Mouse (Mus musculus): ENCODE measurements around the gene Trpv5. TPM values are rescaled to one million over a fixed set of nuclear protein-coding genes. Genes with fewer than 3 reads are reported as not detected.

Gene Trpv5
- total and polyA plus RNA-seq, 3 experiments: not detected

DNA sequence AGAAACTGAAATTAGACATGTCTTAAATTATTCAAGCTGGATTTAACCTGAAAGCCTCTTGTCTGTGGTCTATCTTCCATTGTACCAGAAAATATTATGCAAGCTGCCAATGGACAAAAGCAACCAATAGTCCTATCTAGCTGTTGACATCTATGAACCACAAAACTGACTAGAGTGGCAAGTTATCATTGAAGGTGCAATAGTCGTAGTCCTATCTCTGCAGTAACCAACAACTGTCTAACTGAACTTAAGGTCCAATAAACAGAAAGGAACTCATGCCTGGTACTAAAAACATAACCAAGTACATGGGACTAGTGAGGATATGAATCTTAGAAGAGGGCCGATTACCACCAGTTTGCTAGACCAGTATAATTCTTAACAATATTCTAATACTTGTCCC lies 4.0 kb downstream of the Trpv5 start:
- Histone ChIP-seq H3K4me1 (ENCODE audit: control insufficient read depth in 1 of 2, insufficient read depth in 2 of 2) (no peaks in the 10 kb centered on the region), H3K27me3 (replicated peaks) (no peaks in the 10 kb centered on the region), H3K4me3 (replicated peaks in 1 of 3; ENCODE audit: low read depth in 2 of 3, low read length in 2 of 3, poor library complexity in 1 of 3) (no peak overlapping the region), H3K9me3 (replicated peaks; ENCODE audit: low read length) (no peaks in the 10 kb centered on the region), H3K36me3 (replicated peaks in 1 of 2; ENCODE audit: control insufficient read depth in 1 of 2, insufficient read depth in 1 of 2, low read length in 1 of 2) (no peaks in the 10 kb centered on the region), H3K4me2 (ENCODE audit: insufficient read depth, low read depth, poor library complexity, severe bottlenecking) (no peak overlapping the region), H3K79me2 (replicated peaks; ENCODE audit: control insufficient read depth, extremely low read depth, insufficient read depth, poor library complexity, severe bottlenecking) (no peaks in the 10 kb centered on the region), H3K9ac (ENCODE audit: insufficient read depth, low read depth) (no peak overlapping the region), H3K27ac (ENCODE audit: insufficient read depth, low read depth) (no peak overlapping the region)
- in situ Hi-C loops (cut with MboI; ENCODE audit: low pct_ligation_motif_present, low pct_unique_long_range_greater_than_20kb, low sequenced_read_pairs): no loop called here
- no peak for TF ChIP-seq MEF2A (IDR thresholded peaks at IDR 0.05; ENCODE audit: borderline replicate concordance, low read depth, low read length)
- TF ChIP-seq ETS1 (conservative IDR thresholded peaks at IDR 0.05; ENCODE audit: low read depth, low read length): no peak
- TF ChIP-seq JUND (conservative IDR thresholded peaks at IDR 0.05; ENCODE audit: low read depth, low read length): no peak
- TF ChIP-seq JUN (IDR thresholded peaks at IDR 0.05; ENCODE audit: insufficient read depth, low read depth, low read length): no peak
- no peak for TF ChIP-seq ZMIZ1 (IDR thresholded peaks at IDR 0.05; ENCODE audit: low read depth, low read length)
- TF ChIP-seq POLR2A (IDR thresholded peaks at IDR 0.05; ENCODE audit: low read depth, low read length): no peak
- TF ChIP-seq ELF1 (IDR thresholded peaks at IDR 0.05; ENCODE audit: low read depth, low read length): no peak
- TF ChIP-seq GABPA (IDR thresholded peaks at IDR 0.05; ENCODE audit: insufficient replicate concordance, low read depth, low read length): no peak
- no peak for TF ChIP-seq SMC3 (IDR thresholded peaks at IDR 0.05; ENCODE audit: low read depth, low read length)
- no peak for TF ChIP-seq UBTF (IDR thresholded peaks at IDR 0.05; ENCODE audit: low read depth, low read length)
- no peak for TF ChIP-seq ZNF384 (IDR thresholded peaks at IDR 0.05; ENCODE audit: low read depth, low read length)
- TF ChIP-seq E2F4 (IDR thresholded peaks at IDR 0.05; ENCODE audit: insufficient replicate concordance, low read depth, low read length): no peak
- TF ChIP-seq ZKSCAN1 (IDR thresholded peaks at IDR 0.05; ENCODE audit: borderline replicate concordance, low read depth, low read length): no peak
- no peak for TF ChIP-seq RCOR1 (conservative IDR thresholded peaks at IDR 0.05; ENCODE audit: low read depth, low read length)
- no peak for TF ChIP-seq CHD1 (IDR thresholded peaks at IDR 0.05; ENCODE audit: low read depth, low read length)
- DNase-seq (ENCODE audit: extremely low read depth): no peak
- dilution Hi-C loops (cut with MboI; ENCODE audit: extremely low pct_ligation_motif_present, extremely low pct_unique_long_range_greater_than_20kb, low sequenced_read_pairs): no loop called here

DNA sequence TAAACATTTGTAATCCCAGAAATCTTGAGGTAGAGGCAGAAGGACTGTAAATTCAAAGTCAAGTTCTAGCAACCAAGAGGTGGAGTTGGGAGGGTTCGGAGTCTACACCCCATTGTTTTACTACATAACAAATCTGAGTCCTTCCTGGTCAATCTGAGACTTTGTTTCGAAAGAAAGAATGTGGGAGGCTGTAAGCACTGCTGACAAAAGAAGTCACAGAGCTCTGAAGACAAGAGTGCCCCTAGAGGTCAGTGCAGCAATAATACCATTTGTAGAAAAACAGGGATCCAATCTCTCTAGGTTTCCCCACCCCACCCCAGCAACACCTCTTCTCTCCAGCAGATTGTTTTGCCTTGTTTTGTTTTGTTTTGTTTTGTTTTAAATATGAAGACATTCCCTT lies 18.2 kb downstream of the Trpv5 start:
- Histone ChIP-seq H3K4me3 (replicated peaks in 1 of 3; ENCODE audit: low read depth in 2 of 3, low read length in 2 of 3, poor library complexity in 1 of 3) (no peak overlapping the region), H3K36me3 (replicated peaks in 1 of 2; ENCODE audit: control insufficient read depth in 1 of 2, insufficient read depth in 1 of 2, low read length in 1 of 2) (no peaks in the 10 kb centered on the region), H3K9me3 (replicated peaks; ENCODE audit: low read length) (no peaks in the 10 kb centered on the region), H3K27ac (ENCODE audit: insufficient read depth, low read depth) (no peak overlapping the region), H3K9ac (ENCODE audit: insufficient read depth, low read depth) (no peak overlapping the region), H3K4me1 (ENCODE audit: control insufficient read depth in 1 of 2, insufficient read depth in 2 of 2) (no peaks in the 10 kb centered on the region), H3K4me2 (ENCODE audit: insufficient read depth, low read depth, poor library complexity, severe bottlenecking) (no peak overlapping the region), H3K27me3 (replicated peaks) (no peaks in the 10 kb centered on the region), H3K79me2 (replicated peaks; ENCODE audit: control insufficient read depth, extremely low read depth, insufficient read depth, poor library complexity, severe bottlenecking) (no peaks in the 10 kb centered on the region)
- dilution Hi-C loops (cut with MboI; ENCODE audit: extremely low pct_ligation_motif_present, extremely low pct_unique_long_range_greater_than_20kb, low sequenced_read_pairs): no loop called here
- DNase-seq (ENCODE audit: extremely low read depth): peak; percentile 34
- in situ Hi-C loops (cut with MboI; ENCODE audit: low pct_ligation_motif_present, low pct_unique_long_range_greater_than_20kb, low sequenced_read_pairs): no loop called here
- peak; percentile 35 to 44; a peak in 3 of 4 replicates for TF ChIP-seq CTCF (conservative IDR thresholded peaks at IDR 0.05 in 1 of 2, IDR thresholded peaks at IDR 0.05 in 1 of 2; ENCODE audit: low read depth in 2 of 2, low read length in 2 of 2)
- no peak for TF ChIP-seq MXI1 (IDR thresholded peaks at IDR 0.05; ENCODE audit: low read depth, low read length)
- TF ChIP-seq RAD21 (IDR thresholded peaks at IDR 0.05; ENCODE audit: low read depth, low read length): peak; percentile 33

Measured in CH12.LX (cell line).